Mouse (Mus musculus): Measurements from ENCODE around the gene Ptger2.
"Not testable (repeated sequence)": the region's sequence is repeated elsewhere in the genome, so short reads cannot be mapped to it uniquely, and the experiment has no call there.

The Ptger2 gene

GRCm38 (mm10) chr14:44987674-44988355, at the start of gene Ptger2:
Gene Ptger2 (plus strand): TSS chr14:44988195.
- not testable (repeated sequence) for DNase-seq (ENCODE audit: low spot score)

GRCm38 (mm10) chr14:44960746-44961145, 27.2 kb upstream of the Ptger2 start:
- DNase-seq (ENCODE audit: low spot score) = no peak

- not testable (repeated sequence) for DNase-seq (ENCODE audit: low spot score)
Measured at GRCm38 (mm10) chr14:44977278-44977677, 10.7 kb upstream of the Ptger2 start.

- DNase-seq (ENCODE audit: low spot score) = no peak
Measured at GRCm38 (mm10) chr14:44979887-44980286, 8.1 kb upstream of the Ptger2 start.

GRCm38 (mm10) chr14:44981490-44981889, 6.5 kb upstream of the Ptger2 start:
- no peak for DNase-seq (ENCODE audit: low spot score)

GRCm38 (mm10) chr14:44984106-44984505, 3.9 kb upstream of the Ptger2 start:
- no peak for DNase-seq (ENCODE audit: low spot score)

GRCm38 (mm10) chr14:44986248-44986647, 1.7 kb upstream of the Ptger2 start:
- no peak for DNase-seq (ENCODE audit: low spot score)

GRCm38 (mm10) chr14:44988456-44989016, 541 bp downstream of the Ptger2 start:
- DNase-seq (ENCODE audit: low spot score) = no peak

GRCm38 (mm10) chr14:44989017-44989721, 1.2 kb downstream of the Ptger2 start:
- no peak for DNase-seq (ENCODE audit: low spot score)

- DNase-seq (ENCODE audit: low spot score) = no peak
Measured at GRCm38 (mm10) chr14:44989751-44990150, 1.8 kb downstream of the Ptger2 start.

GRCm38 (mm10) chr14:44994337-44994736, 6.3 kb downstream of the Ptger2 start:
- DNase-seq (ENCODE audit: low spot score) = no peak

GRCm38 (mm10) chr14:45000086-45000769, 12.2 kb downstream of the Ptger2 start:
- no peak for DNase-seq (ENCODE audit: low spot score)

- no peak for DNase-seq (ENCODE audit: low spot score)
Measured at GRCm38 (mm10) chr14:45005698-45006283, 17.8 kb downstream of the Ptger2 start.

- DNase-seq (ENCODE audit: low spot score) = no peak
Measured at GRCm38 (mm10) chr14:45009242-45009641, 21.2 kb downstream of the Ptger2 start.

- DNase-seq (ENCODE audit: low spot score) = no peak
Measured at GRCm38 (mm10) chr14:45011260-45011659, 23.3 kb downstream of the Ptger2 start.

GRCm38 (mm10) chr14:45011671-45012070, 23.7 kb downstream of the Ptger2 start:
- no peak for DNase-seq (ENCODE audit: low spot score)

GRCm38 (mm10) chr14:45021551-45021950, 33.6 kb downstream of the Ptger2 start:
- DNase-seq (ENCODE audit: low spot score) = no peak

GRCm38 (mm10) chr14:45034293-45034692, 46.3 kb downstream of the Ptger2 start:
- no peak for DNase-seq (ENCODE audit: low spot score)

- no peak for DNase-seq (ENCODE audit: low spot score)
Measured at GRCm38 (mm10) chr14:45036579-45036978, 48.6 kb downstream of the Ptger2 start.

GRCm38 (mm10) chr14:45038052-45038451, 50.1 kb downstream of the Ptger2 start:
- no peak for DNase-seq (ENCODE audit: low spot score)

GRCm38 (mm10) chr14:45040851-45041475, 53.0 kb downstream of the Ptger2 start:
- DNase-seq (ENCODE audit: low spot score) = no peak

GRCm38 (mm10) chr14:45048128-45048527, 60.1 kb downstream of the Ptger2 start:
- no peak for DNase-seq (ENCODE audit: low spot score)

All from left cerebral cortex, adult 11 months (tissue).